Mouse (Mus musculus): ENCODE measurements at regions not wholly inside any gene's neighbourhood (a gene's known extent, or its start where the extent isn't known, plus 50 kb on each side); places are given as distances from the start of the nearest gene placed in this dataset.

- TF ChIP-seq RAD21 (IDR thresholded peaks at IDR 0.05; ENCODE audit: low read depth, low read length): no peak
- TF ChIP-seq JUND (IDR thresholded peaks at IDR 0.05; ENCODE audit: low read depth, low read length): no peak
Measured at GRCm38 (mm10) chr9:59231947-59232346, 59.4 kb upstream of the Adpgk start.

Data from MEL (cell line).